Mouse (Mus musculus) embryonic fibroblast, embryonic 13.5 days (primary cell): ENCODE measurements around the gene Rufy3.

Experiments
- CTCF ChIP-seq: IDR thresholded peaks from 2 replicates; pipeline ENCODE4 v1.5.1; 2011; ENCODE audit warnings: mild to moderate bottlenecking, control low read depth, low read length, moderate library complexity, borderline replicate concordance; ENCODE audit not compliant: insufficient read depth
- POLR2A ChIP-seq: IDR thresholded peaks from 2 replicates; pipeline ENCODE4 v1.6.1; 2011; ENCODE audit warnings: low read depth, mild to moderate bottlenecking, control low read depth, low read length, moderate library complexity

GRCm38 (mm10) chr5:88631545-88631944, 66.7 kb downstream of the Rufy3 start:
- TF ChIP-seq POLR2A (no peak), CTCF (no peak)
